Mouse (Mus musculus) forebrain, embryonic 16.5 days (tissue): ENCODE data around the gene March6. TPM values are rescaled to one million over a fixed set of nuclear protein-coding genes. Genes with fewer than 3 reads are reported as not detected.

ENCODE experiments used
- ATAC-seq: fragments of 200-750 bp; cut with Nextera tagmentation; 2 replicates; pipeline ENCODE4 v1.8.0; 2017; ENCODE audit warnings: mild to moderate bottlenecking, moderate library complexity
- H3K27ac ChIP-seq: fragments of 300-500 bp; sonication (generic); 2 replicates; pipeline ENCODE4 v1.5.1; 2014; ENCODE audit warnings: low read length, control low read depth
- H3K27me3 ChIP-seq: fragments of 300-500 bp; sonication (generic); replicated peaks from 2 replicates; pipeline ENCODE4 v1.6.1; 2014; ENCODE audit warnings: low read length; ENCODE audit not compliant: control insufficient read depth, insufficient read depth
- H3K36me3 ChIP-seq: fragments of 300-500 bp; sonication (generic); 2 replicates; pipeline ENCODE4 v1.6.1; 2014; ENCODE audit not compliant: control insufficient read depth, insufficient read depth
- H3K4me1 ChIP-seq: fragments of 300-500 bp; sonication (generic); replicated peaks from 2 replicates; pipeline ENCODE4 v1.6.1; 2014; ENCODE audit warnings: low read length; ENCODE audit not compliant: control insufficient read depth, insufficient read depth
- H3K4me2 ChIP-seq: fragments of 300-500 bp; sonication (generic); 2 replicates; pipeline ENCODE4 v1.6.1; 2014; ENCODE audit warnings: mild to moderate bottlenecking, low read length, control low read depth
- H3K4me3 ChIP-seq: fragments of 300-500 bp; sonication (generic); replicated peaks from 2 replicates; pipeline ENCODE4 v1.5.1; 2014; ENCODE audit warnings: mild to moderate bottlenecking, low read length, control low read depth
- H3K9ac ChIP-seq: fragments of 300-500 bp; sonication (generic); replicated peaks from 2 replicates; pipeline ENCODE4 v1.6.1; 2014; ENCODE audit warnings: low read depth, low read length, control low read depth
- H3K9me3 ChIP-seq: fragments of 300-500 bp; sonication (generic); 2 replicates; pipeline ENCODE4 v1.6.1; 2016; ENCODE audit warnings: low read length; ENCODE audit not compliant: control insufficient read depth
- WGBS: fragments of 180-500 bp; shearing (Covaris S2); extraction: QIAGEN DNeasy Blood & Tissue Kit; methylation state at CpG from one replicate; pipeline ENCODE4 v1.1.7; 2014; 5-methylcytosine and 5-hydroxymethylcytosine counted together
- polyA plus RNA-seq: library from polyadenylated mRNA; unstranded; fragments of >200 nt; fragmentation: Nextera tagmentation; extraction: Ambion mirVana; gene quantifications from 2 replicates; pipeline ENCODE4 v1.2.1, GENCODE M21; 2015

Gene March6
- polyA plus RNA-seq, 1 experiment from 2014 or later = 95.4 TPM

DNA sequence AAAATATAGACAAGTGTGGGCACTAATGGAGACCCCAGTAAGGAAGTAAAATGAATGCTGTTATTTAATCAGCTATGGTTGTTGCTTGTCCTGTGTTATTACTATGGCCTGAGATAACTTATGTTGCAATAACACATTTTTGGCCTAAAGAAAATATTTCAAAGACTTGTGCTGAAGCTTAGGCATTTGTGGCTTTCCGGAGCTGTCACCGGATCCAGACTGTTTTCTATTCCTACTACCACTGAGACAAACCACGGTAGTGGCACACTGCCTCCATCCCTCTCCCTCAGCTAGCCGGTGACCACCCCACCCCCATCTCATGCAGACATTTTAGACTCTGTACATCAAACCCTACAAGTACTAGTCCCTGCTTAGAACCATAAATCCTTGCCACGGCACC is 62.0 kb downstream of the March6 start:
- WGBS = 95% methylated on average over 5 of the region's 5 CpGs
- Histone ChIP-seq H3K9ac (no peak overlapping the region), H3K4me3 (no peak overlapping the region), H3K36me3 (peaks cover 18% of the 10 kb centered on the region), H3K9me3 (no peaks in the 10 kb centered on the region), H3K4me2 (no peak overlapping the region), H3K27ac (no peak overlapping the region), H3K27me3 (no peaks in the 10 kb centered on the region), H3K4me1 (no peaks in the 10 kb centered on the region)
- no peak for ATAC-seq

DNA sequence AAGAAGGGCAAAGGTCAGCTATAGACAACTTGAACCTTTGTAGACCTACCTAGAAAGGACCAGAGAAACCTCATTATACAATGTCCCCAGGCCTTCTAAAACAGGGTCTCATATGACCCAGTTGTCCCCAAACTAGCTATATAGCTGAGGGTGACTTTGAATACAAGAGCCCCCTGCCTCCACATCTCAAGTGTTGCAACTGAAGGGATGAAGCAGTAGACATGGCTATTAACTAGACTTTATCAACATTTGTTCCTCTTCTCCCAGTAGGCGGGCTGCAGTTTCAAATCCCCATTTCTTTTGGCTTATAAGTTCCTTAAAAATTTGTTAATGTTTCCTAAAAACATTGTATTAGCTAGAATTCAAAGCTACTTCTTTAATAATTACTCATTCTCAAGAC is 64.1 kb downstream of the March6 start:
- ATAC-seq = no peak
- H3K36me3 ChIP-seq = peaks cover 23% of the 10 kb centered on the region
- WGBS = 100% methylated on average over 1 of the region's 1 CpGs

GRCm38 (mm10) chr15:31466295-31466694 is 64.6 kb downstream of the March6 start:
- Histone ChIP-seq H3K27me3 (no peaks in the 10 kb centered on the region), H3K4me3 (no peak overlapping the region), H3K27ac (no peak overlapping the region), H3K4me2 (no peak overlapping the region), H3K9me3 (no peaks in the 10 kb centered on the region), H3K9ac (no peak overlapping the region), H3K4me1 (no peaks in the 10 kb centered on the region), H3K36me3 (peaks cover 28% of the 10 kb centered on the region)
- 89% methylated on average over 5 of the region's 5 CpGs for WGBS
- no peak for ATAC-seq

More for the DNA sequence above, 64.1 kb downstream of the March6 start:
- Histone ChIP-seq H3K4me3 (no peak overlapping the region), H3K27ac (no peak overlapping the region), H3K27me3 (no peaks in the 10 kb centered on the region), H3K9me3 (no peaks in the 10 kb centered on the region), H3K4me1 (no peaks in the 10 kb centered on the region), H3K4me2 (no peak overlapping the region), H3K9ac (no peak overlapping the region)

GRCm38 (mm10) chr15:31465806-31466205 is 65.0 kb downstream of the March6 start:
- ATAC-seq = no peak
- H3K4me2 ChIP-seq = no peak overlapping the region
- no peak overlapping the region for H3K9ac ChIP-seq

DNA sequence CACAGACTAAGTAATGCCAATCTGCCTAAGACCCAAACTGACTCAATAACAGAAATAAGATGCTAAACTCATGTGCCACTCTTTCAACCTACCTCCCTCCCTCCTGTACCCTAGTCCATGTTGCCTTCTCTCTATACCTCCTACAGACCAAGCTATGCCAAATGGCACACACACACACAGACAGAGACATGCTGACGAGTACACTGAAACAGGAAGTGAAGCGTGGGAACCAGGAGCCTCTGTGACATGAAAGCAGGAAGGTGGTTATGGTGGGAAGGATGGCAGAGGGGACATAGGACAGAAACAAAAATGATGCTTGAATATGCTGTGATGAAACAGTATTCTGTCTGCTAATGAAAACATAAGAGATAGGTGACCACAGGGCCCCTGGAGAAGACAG is 70.3 kb downstream of the March6 start:
- Histone ChIP-seq H3K36me3 (peaks cover 26% of the 10 kb centered on the region), H3K9ac (no peak overlapping the region), H3K4me1 (no peaks in the 10 kb centered on the region), H3K9me3 (no peaks in the 10 kb centered on the region), H3K27ac (no peak overlapping the region), H3K4me2 (no peak overlapping the region), H3K4me3 (no peak overlapping the region), H3K27me3 (no peaks in the 10 kb centered on the region)
- ATAC-seq = no peak
- WGBS = 98% methylated on average over 2 of the region's 2 CpGs

More at GRCm38 (mm10) chr15:31465806-31466205, 65.0 kb downstream of the March6 start:
- Histone ChIP-seq H3K27ac (no peak overlapping the region), H3K4me3 (no peak overlapping the region), H3K9me3 (no peaks in the 10 kb centered on the region), H3K4me1 (no peaks in the 10 kb centered on the region), H3K36me3 (peaks cover 30% of the 10 kb centered on the region), H3K27me3 (no peaks in the 10 kb centered on the region)
- 97% methylated on average over 2 of the region's 2 CpGs for WGBS

- Histone ChIP-seq H3K27me3 (no peaks in the 10 kb centered on the region), H3K36me3 (peaks cover 18% of the 10 kb centered on the region), H3K4me3 (no peak overlapping the region), H3K9ac (no peak overlapping the region), H3K4me1 (peaks cover 3% of the 10 kb centered on the region; the same call in 1 of the 2 replicates), H3K4me2 (no peak overlapping the region), H3K27ac (no peak overlapping the region), H3K9me3 (no peaks in the 10 kb centered on the region)
- WGBS = 95% methylated on average over 7 of the region's 7 CpGs
- ATAC-seq = no peak
These were observed 72.8 kb downstream of the March6 start for GRCm38 (mm10) chr15:31458081-31458480.

- H3K9ac ChIP-seq = no peak overlapping the region
- WGBS = 81% methylated on average over 5 of the region's 5 CpGs
- no peak overlapping the region for H3K4me2 ChIP-seq
- peaks cover 7% of the 10 kb centered on the region for H3K4me1 ChIP-seq
- H3K4me3 ChIP-seq = no peak overlapping the region
- H3K27ac ChIP-seq = no peak overlapping the region
- no peak for ATAC-seq
- no peaks in the 10 kb centered on the region for H3K27me3 ChIP-seq
- peaks cover 9% of the 10 kb centered on the region for H3K36me3 ChIP-seq
- H3K9me3 ChIP-seq = no peaks in the 10 kb centered on the region
These were observed 74.5 kb downstream of the March6 start for GRCm38 (mm10) chr15:31456381-31456780.

GRCm38 (mm10) chr15:31454861-31455295 is 76.0 kb downstream of the March6 start:
- no peaks in the 10 kb centered on the region for H3K27me3 ChIP-seq
- peaks cover 4% of the 10 kb centered on the region; the same call in 1 of the 2 replicates for H3K36me3 ChIP-seq
- peaks cover 7% of the 10 kb centered on the region for H3K4me1 ChIP-seq
- no peaks in the 10 kb centered on the region for H3K9me3 ChIP-seq
- H3K4me2 ChIP-seq = no peak overlapping the region
- no peak for ATAC-seq
- no peak overlapping the region for H3K4me3 ChIP-seq
- no peak overlapping the region for H3K27ac ChIP-seq
- no peak overlapping the region for H3K9ac ChIP-seq
- WGBS = 66% methylated on average over 7 of the region's 7 CpGs

DNA sequence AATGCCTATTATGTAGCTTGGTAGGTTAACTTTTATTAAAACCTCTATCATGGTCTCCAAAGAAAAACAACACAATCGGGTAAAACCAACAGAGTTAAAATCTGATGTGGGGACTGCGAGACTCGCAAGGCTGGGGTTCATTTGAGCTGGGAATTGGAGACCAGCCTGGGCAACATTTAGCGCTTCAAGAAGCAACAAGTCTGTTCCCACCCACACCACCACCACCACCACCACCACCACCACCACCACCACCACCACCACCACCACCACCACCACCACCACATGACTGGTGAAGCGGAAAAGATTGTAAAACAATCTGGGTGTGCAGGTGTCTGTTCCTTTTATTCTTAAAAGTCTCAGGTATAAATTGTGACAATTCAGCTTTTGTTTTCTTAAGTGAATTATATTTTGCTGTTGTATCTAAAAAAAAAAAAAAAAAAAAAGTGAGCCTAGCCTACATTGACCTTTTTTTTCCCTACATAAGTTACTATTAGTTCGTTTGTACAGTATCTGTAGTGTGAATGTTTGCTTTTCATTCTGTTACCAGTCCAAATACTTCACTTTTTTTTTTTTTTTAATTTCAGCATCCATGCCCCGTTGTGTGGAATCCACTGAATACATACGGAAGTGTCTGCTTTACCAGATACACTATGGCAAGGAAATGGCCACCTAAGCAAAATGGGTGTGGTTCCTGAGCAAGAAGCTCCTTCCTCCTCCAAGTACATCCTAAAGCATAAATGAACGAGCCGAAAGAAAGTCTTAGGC is 76.6 kb downstream of the March6 start:
- no peak overlapping the region; the same call in 1 of the 2 replicates for H3K4me3 ChIP-seq
- no peaks in the 10 kb centered on the region for H3K27me3 ChIP-seq
- H3K9ac ChIP-seq = no peak overlapping the region; the same call in 1 of the 2 replicates
- ATAC-seq = no peak
- H3K4me1 ChIP-seq = peaks cover 7% of the 10 kb centered on the region
- H3K36me3 ChIP-seq = peaks cover 4% of the 10 kb centered on the region; the same call in 1 of the 2 replicates
- no peak overlapping the region; the same call in 1 of the 2 replicates for H3K27ac ChIP-seq
- peak overlapping the region; percentile 73 for H3K4me2 ChIP-seq
- H3K9me3 ChIP-seq = no peaks in the 10 kb centered on the region
- WGBS = 53% methylated on average over 10 of the region's 10 CpGs
